Mouse (Mus musculus) thymus, adult 2 months (tissue): ENCODE results near the gene Scamp1. TPM values are rescaled to one million over a fixed set of nuclear protein-coding genes. Genes with fewer than 3 reads are reported as not detected.

Source experiments
- DNase-seq: peaks from one replicate; pipeline ENCODE4 v3.0.0; 2021
- H3K27ac ChIP-seq: fragments of 200-500 bp; 2 replicates; pipeline ENCODE4 v1.5.1; 2012; ENCODE audit warnings: low read length, control low read depth; ENCODE audit not compliant: control insufficient read depth, insufficient read depth
- H3K27me3 ChIP-seq: fragments of 200-500 bp; 2 replicates; pipeline ENCODE4 v1.6.1; 2012; ENCODE audit warnings: mild to moderate bottlenecking, low read length, moderate library complexity, mixed read lengths; ENCODE audit not compliant: control insufficient read depth, insufficient read depth
- H3K36me3 ChIP-seq: fragments of 200-500 bp; 2 replicates; pipeline ENCODE4 v1.6.1; 2012; ENCODE audit warnings: mild to moderate bottlenecking, low read length, moderate library complexity; ENCODE audit not compliant: control insufficient read depth, insufficient read depth
- H3K4me1 ChIP-seq: fragments of 200-500 bp; replicated peaks from 2 replicates; pipeline ENCODE4 v1.6.1; 2012; ENCODE audit warnings: low read length; ENCODE audit not compliant: control insufficient read depth, insufficient read depth
- H3K4me3 ChIP-seq: fragments of 200-500 bp; 2 replicates; pipeline ENCODE4 v1.5.1; 2012; ENCODE audit warnings: mild to moderate bottlenecking, low read length, control low read depth, moderate library complexity; ENCODE audit not compliant: control insufficient read depth, insufficient read depth
- CTCF ChIP-seq: fragments of 200-500 bp; IDR thresholded peaks from 2 replicates; pipeline ENCODE4 v1.5.1; 2012; ENCODE audit warnings: mild to moderate bottlenecking, control low read depth, low read length, moderate library complexity, borderline replicate concordance; ENCODE audit not compliant: control insufficient read depth, poor library complexity, insufficient read depth; ENCODE audit errors: extremely low read depth
- POLR2A ChIP-seq: fragments of 200-500 bp; IDR thresholded peaks from 2 replicates; pipeline ENCODE4 v1.6.1; 2012; ENCODE audit warnings: mild to moderate bottlenecking, low read length, control low read depth, moderate library complexity; ENCODE audit not compliant: control insufficient read depth, poor library complexity, insufficient read depth; ENCODE audit errors: extremely low read depth
- WGBS: fragments of 180-500 bp; shearing (Covaris S2); methylation state at CpG from one replicate; pipeline ENCODE4 v1.1.7; 2018; 5-methylcytosine and 5-hydroxymethylcytosine counted together
- polyA plus RNA-seq: library from polyadenylated mRNA; depleted of rRNA; stranded (reverse); fragments of >200 nt; gene quantifications from 2 replicates; pipeline ENCODE4 v1.2.3, GENCODE M21; 2012; rRNA removed

The Scamp1 gene
- polyA plus RNA-seq, 1 experiment: 4.9 TPM

DNA sequence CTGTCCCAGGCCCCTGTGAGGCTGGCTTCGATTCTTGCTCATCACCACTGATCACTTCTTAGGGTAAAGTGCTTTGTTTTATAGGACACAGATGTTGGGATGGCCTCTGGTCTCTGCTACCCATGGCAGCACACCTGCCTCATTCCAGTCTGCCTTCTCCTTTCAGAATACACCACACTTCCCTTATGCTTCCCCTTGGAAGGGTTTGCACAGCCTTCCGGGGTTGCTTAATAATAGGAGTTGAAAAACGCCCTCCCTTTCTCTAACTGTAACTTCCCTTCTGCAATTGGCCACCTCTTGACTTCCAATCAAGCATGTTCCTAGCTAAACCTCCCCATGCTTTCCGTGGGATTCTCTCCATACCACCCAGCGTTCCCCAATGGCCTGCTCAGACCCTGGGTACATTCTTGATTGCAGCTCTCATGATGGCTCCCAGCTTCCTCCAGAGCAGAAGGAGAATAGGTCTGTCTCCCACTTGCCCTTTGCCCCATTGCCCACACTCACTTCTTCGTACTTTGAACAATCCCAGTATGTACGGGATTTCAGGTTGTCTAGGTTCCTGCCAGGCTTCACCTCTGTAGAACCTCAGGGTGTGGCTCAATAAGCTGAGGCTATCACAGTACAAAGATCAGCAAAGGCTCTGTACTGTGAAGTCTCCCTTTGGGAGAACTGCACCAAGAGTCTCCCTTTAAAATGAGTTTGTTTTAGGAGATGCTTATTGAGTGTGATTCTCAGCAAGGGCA lies 126.0 kb downstream of the Scamp1 start:
- H3K27me3 ChIP-seq: no peaks in the 10 kb centered on the region
- no peaks in the 10 kb centered on the region for H3K36me3 ChIP-seq
- no peaks in the 10 kb centered on the region for H3K4me1 ChIP-seq
- WGBS: 91% methylated on average over 7 of the region's 7 CpGs
- DNase-seq: no peak
- H3K4me3 ChIP-seq: no peak overlapping the region
- H3K27ac ChIP-seq: no peak overlapping the region
- TF ChIP-seq POLR2A (no peak), CTCF (no peak)

DNA sequence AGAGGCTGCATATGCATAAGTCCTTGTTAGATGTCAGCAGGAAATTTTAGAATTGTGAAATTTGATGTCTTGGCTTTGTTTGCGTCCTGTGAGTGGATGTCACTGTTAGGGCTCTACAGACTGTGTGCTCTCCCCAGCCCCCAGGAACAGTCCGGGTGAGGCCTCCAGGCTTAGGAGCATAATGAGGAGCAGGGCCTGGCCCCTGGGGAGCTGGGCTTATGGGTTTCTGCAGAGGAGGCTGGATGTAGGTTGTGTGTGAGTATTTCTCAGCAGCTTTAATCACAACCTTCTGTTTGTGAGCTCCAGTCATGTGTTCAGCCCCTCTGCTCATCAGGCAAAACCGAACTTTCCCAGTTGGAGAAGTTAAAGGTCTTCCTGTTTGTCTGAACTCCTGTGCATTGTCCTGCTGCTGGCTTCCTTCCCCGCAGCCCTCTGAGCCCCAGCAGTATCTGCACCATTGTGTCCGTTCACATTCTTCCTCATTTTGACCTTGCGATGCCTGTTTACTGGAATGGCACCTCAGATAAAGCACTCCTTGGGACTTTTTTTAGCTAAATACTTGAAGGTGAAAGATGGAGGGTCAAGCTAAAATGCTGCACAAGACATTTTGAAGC lies 126.7 kb downstream of the Scamp1 start:
- Histone ChIP-seq H3K27ac (no peak overlapping the region), H3K4me1 (no peaks in the 10 kb centered on the region), H3K27me3 (no peaks in the 10 kb centered on the region), H3K4me3 (no peak overlapping the region), H3K36me3 (no peaks in the 10 kb centered on the region)
- TF ChIP-seq CTCF (no peak), POLR2A (no peak)
- 85% methylated on average over 6 of the region's 6 CpGs for WGBS
- DNase-seq: no peak

DNA sequence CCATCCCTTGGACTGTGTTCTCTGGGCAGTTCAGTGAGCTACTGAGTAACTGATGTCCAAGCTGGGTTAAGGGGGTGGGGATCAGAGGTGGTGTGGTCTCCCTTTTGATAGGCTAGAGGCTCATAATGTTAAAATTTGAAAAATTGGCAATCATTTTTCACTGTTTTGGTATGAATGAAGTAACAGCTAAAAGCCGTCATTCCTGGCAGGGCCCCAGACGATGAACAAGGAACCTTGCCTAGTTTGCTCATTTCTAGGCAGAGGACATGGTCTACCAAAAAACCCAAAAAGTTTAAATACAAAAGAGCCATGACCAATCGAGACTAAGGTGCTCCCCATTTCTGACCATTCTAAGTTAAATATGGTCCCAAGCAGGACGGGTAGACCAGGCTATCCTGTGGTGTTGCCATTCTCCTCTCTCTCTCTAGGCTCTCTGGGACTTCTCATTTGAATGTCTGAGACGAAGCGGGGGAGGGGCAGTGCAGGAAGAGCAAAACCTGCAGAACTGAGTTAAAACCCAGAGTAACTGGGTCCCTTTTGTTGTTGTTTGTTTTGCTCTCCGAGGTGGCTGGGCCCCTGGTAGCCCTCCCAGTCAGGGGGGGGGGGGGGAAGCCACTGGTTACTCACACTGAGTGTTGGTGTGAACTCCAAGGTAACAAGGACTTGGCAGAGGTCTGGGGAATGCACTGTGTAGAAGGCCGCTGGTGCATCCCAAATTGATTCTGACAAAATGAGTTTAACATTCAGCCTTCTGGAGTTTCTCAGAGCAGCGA lies 129.8 kb downstream of the Scamp1 start:
- 81% methylated on average over 9 of the region's 9 CpGs for WGBS
- TF ChIP-seq POLR2A (no peak), CTCF (no peak)
- Histone ChIP-seq H3K27ac (no peak overlapping the region), H3K4me1 (no peaks in the 10 kb centered on the region), H3K4me3 (no peak overlapping the region), H3K36me3 (no peaks in the 10 kb centered on the region), H3K27me3 (no peaks in the 10 kb centered on the region)
- no peak for DNase-seq

DNA sequence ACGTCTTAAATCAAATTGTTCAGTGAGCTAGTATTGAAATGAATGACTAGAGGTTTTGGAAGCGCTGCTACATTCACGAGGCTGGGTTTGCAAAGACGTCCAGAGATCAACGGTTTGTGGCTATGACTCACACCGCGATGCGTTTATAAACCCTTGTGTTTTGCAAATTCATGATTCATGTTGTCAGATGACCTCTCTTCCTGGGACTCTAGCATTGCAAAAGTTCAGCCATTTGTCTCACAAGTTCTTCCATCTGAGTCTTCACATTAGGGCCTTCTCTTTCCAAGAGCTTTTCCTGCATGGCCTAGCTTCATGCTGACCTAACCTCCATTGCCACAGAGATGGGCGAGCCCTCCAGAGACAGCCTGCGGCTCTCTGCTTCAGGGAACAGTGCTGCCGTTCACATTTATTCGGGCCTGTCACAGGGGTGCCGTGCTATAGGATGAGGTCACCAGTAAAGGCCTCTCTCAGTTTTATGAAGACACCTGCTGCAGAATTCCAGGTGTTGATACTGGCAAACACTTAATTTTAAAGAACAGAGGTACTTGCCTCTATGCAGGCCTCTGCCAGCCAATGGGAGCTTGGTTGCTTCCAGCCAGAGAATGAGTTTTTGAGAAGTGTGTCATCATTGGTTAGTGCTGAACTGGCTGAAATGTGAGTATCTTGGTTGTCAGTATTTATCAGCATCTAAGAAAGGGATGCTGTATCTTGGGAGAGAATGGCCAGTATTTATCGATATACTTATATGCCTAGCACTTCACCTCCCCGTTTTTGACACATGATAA lies 131.0 kb downstream of the Scamp1 start:
- no peak overlapping the region for H3K27ac ChIP-seq
- no peaks in the 10 kb centered on the region for H3K4me1 ChIP-seq
- no peak overlapping the region for H3K4me3 ChIP-seq
- H3K27me3 ChIP-seq: no peaks in the 10 kb centered on the region
- TF ChIP-seq POLR2A (no peak), CTCF (no peak)
- 83% methylated on average over 15 of the region's 15 CpGs for WGBS
- H3K36me3 ChIP-seq: no peaks in the 10 kb centered on the region
- DNase-seq: no peak

DNA sequence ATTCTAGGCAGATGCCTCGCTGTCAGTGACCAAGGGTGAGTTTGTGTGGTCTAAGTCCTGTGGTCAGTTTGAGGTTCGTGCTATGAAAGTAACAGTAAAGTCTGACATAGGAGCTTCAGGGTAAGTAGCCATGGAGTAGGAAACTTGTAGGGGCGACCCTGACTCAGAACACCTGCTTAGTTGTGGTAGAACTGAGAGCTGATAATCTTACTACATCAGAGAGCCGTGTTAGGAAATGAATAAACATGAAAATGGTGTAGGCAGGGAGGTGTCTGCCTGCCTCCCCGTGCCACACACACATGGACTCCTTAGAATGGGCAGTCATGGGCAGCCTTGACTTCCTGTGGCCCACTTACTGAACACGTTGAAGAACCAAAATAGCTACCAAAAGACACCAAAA lies 132.0 kb downstream of the Scamp1 start:
- no peak for DNase-seq
- TF ChIP-seq POLR2A: no peak
- TF ChIP-seq CTCF: no peak
- Histone ChIP-seq H3K27ac (no peak overlapping the region), H3K27me3 (no peaks in the 10 kb centered on the region), H3K4me1 (no peaks in the 10 kb centered on the region), H3K36me3 (no peaks in the 10 kb centered on the region), H3K4me3 (no peak overlapping the region)
- 49% methylated on average over 6 of the region's 6 CpGs for WGBS

DNA sequence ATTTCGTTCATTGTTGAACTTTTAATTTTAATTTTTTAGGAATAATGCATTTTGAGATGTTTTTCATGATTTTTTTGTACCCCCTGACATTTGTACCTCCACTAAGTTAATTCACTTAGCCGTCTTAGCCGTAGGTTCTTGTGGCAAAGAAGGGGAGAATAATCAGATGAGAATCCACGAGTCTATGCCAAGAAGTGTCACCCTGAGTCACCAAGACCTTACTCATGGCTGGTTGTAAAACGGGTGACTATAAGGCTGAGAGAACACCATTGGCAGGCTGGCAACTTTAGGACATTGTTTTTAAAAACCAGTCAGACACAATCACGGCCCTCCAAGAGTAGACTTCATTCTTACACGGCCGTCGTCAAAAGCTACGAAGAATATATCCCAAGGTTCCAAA lies 132.8 kb downstream of the Scamp1 start:
- Histone ChIP-seq H3K4me3 (no peak overlapping the region), H3K4me1 (no peaks in the 10 kb centered on the region), H3K27me3 (no peaks in the 10 kb centered on the region), H3K36me3 (no peaks in the 10 kb centered on the region), H3K27ac (no peak overlapping the region)
- 97% methylated on average over 10 of the region's 10 CpGs for WGBS
- no peak for DNase-seq
- no peak for TF ChIP-seq POLR2A
- no peak for TF ChIP-seq CTCF

Other genes with a start within 250 kb of the Scamp1 start
- 6.6 and 8.2 TPM in 2 replicates for gene Lhfpl2, start 228.1 kb downstream of the Scamp1 start, polyA plus RNA-seq
- gene Ap3b1, start 73.1 kb upstream of the Scamp1 start, polyA plus RNA-seq: 36.5 and 39.4 TPM in 2 replicates